Comparison of ENCODE assay signal across 9 mouse cellular contexts in genomic region chr1:191181469-191182259, GRCm38 (mm10). TPM values are rescaled to one million over a fixed set of nuclear protein-coding genes. Genes with fewer than 3 reads are reported as not detected.
DNase-seq lines count a peak whose midpoint lies in the region; ATAC-seq and TF ChIP-seq lines count a peak whose summit lies in the region.
"Had no signal": no experiment of that assay in that cellular context is flagged by ENCODE, and none has a peak within 500 bp of the region (broad histone marks: within the 10 kb centered on the region; RNA-seq: fewer than 3 reads in every experiment).

No protein-coding gene starts in this region.

- no peak for TF ChIP-seq CTCF in gastrocnemius, adult 2 months (IDR thresholded peaks at IDR 0.05)
- no peak for TF ChIP-seq CTCF in ES-Bruce4 (IDR thresholded peaks at IDR 0.05; ENCODE audit: low read depth, low read length)

- peak overlapping the region; percentile 13; the same call in 1 of the 2 replicates for H3K9ac ChIP-seq in ES-Bruce4 (ENCODE audit: low read depth, poor library complexity, severe bottlenecking)
- H3K9ac ChIP-seq in hindbrain, embryonic 15.5 days: no peak overlapping the region

- intact Hi-C loops in gastrocnemius, adult 2 months (cut with DNase I): loop anchor here (5.0 kb wide), 1 partner anchor 96 kb away; no protein-coding TSS in a partner anchor

- H3K4me3 ChIP-seq in gastrocnemius, adult 2 months: peak overlapping the region; percentile 97
- H3K4me3 ChIP-seq in ES-Bruce4 (ENCODE audit: low read depth, low read length): no peak overlapping the region
- no peak overlapping the region for H3K4me3 ChIP-seq in hindbrain, embryonic 15.5 days
- peak overlapping the region; percentile 75 for H3K4me3 ChIP-seq in midbrain, embryonic 10.5 days

- no peak for TF ChIP-seq EP300 in ES-Bruce4 (IDR thresholded peaks at IDR 0.05; ENCODE audit: insufficient read depth, low read depth, low read length)

- H3K36me3 ChIP-seq in ES-Bruce4 (ENCODE audit: control insufficient read depth, insufficient read depth, low read length, poor library complexity, severe bottlenecking): no peaks in the 10 kb centered on the region
- H3K36me3 ChIP-seq in hindbrain, embryonic 15.5 days: no peaks in the 10 kb centered on the region
- no peaks in the 10 kb centered on the region for H3K36me3 ChIP-seq in midbrain, embryonic 10.5 days

- WGBS in hindbrain, embryonic 15.5 days: 46% methylated on average over 12 of the region's 12 CpGs
- WGBS in midbrain, embryonic 10.5 days: 51% methylated on average over 12 of the region's 12 CpGs

- H3K9me3 ChIP-seq in ES-Bruce4 (replicated peaks; ENCODE audit: control insufficient read depth, insufficient read depth, low read length, poor library complexity, severe bottlenecking): no peaks in the 10 kb centered on the region
- H3K9me3 ChIP-seq in hindbrain, embryonic 15.5 days: no peaks in the 10 kb centered on the region
- H3K9me3 ChIP-seq in midbrain, embryonic 10.5 days (replicated peaks): no peaks in the 10 kb centered on the region

- no peak for TF ChIP-seq POLR2A in ES-Bruce4 (IDR thresholded peaks at IDR 0.05; ENCODE audit: insufficient read depth, low read length)

- DNase-seq in gastrocnemius, adult 2 months: no peak
- DNase-seq in gastrocnemius, postnatal 4 days (ENCODE audit: low spot score in 2 of 2): no peak
- no peak for DNase-seq in midbrain, embryonic 10.5 days (ENCODE audit: low spot score)
- DNase-seq in urinary bladder, adult 2 months (ENCODE audit: low spot score): no peak
- no peak for DNase-seq in embryo, embryonic 10.5 days (ENCODE audit: low spot score)

- H3K4me2 ChIP-seq in hindbrain, embryonic 15.5 days: peak overlapping the region; percentile 93; the same call in 1 of the 2 replicates

- peak overlapping the region; percentile 93 for H3K27ac ChIP-seq in gastrocnemius, adult 2 months
- H3K27ac ChIP-seq in ES-Bruce4 (ENCODE audit: insufficient read depth, low read length): no peak overlapping the region
- H3K27ac ChIP-seq in hindbrain, embryonic 15.5 days (replicated peaks): no peak overlapping the region
- H3K27ac ChIP-seq in midbrain, embryonic 10.5 days (replicated peaks): peak overlapping the region; percentile 84; the same call in 1 of the 2 replicates

- no peaks in the 10 kb centered on the region for H3K4me1 ChIP-seq in ES-Bruce4 (ENCODE audit: control insufficient read depth, insufficient read depth, low read length)
- H3K4me1 ChIP-seq in hindbrain, embryonic 15.5 days (replicated peaks): peaks cover 42% of the 10 kb centered on the region
- peaks cover 79% of the 10 kb centered on the region for H3K4me1 ChIP-seq in midbrain, embryonic 10.5 days

- ATAC-seq in hindbrain, embryonic 15.5 days (ENCODE audit: low FRiP score, low read depth): no peak
- no peak for ATAC-seq in granulocyte monocyte progenitor cell, adult 5-6 weeks (replicated peaks; ENCODE audit: poor library complexity, severe bottlenecking)

- peaks cover 4% of the 10 kb centered on the region for H3K27me3 ChIP-seq in ES-Bruce4 (ENCODE audit: control insufficient read depth, insufficient read depth, low read length, poor library complexity, severe bottlenecking)
- peaks cover 68% of the 10 kb centered on the region for H3K27me3 ChIP-seq in hindbrain, embryonic 15.5 days
- H3K27me3 ChIP-seq in midbrain, embryonic 10.5 days (ENCODE audit: low read depth, poor library complexity, severe bottlenecking): peaks cover 99% of the 10 kb centered on the region

RNA-seq across cellular contexts. Expression of gene Fam71a, which starts 17.0 kb away (rescaled TPM):
- not detected for total RNA-seq in gastrocnemius, adult 2 months (2021)
- total RNA-seq in gastrocnemius, postnatal 4 days (2021): not detected
- not detected in 2 replicates for polyA plus RNA-seq in ES-Bruce4 (2011; ENCODE audit: insufficient read depth, insufficient read length, low read depth, missing spikeins)
- polyA plus RNA-seq in hindbrain, embryonic 15.5 days (2015; fragmentation: Nextera tagmentation; extraction: Ambion mirVana): not detected in 2 replicates
- not detected in 2 replicates for polyA plus RNA-seq in midbrain, embryonic 10.5 days (2016; fragmentation: Nextera tagmentation; extraction: Ambion mirVana)
- polyA plus RNA-seq in urinary bladder, adult 2 months (2012; rRNA removed): not detected in 2 replicates
- total RNA-seq in granulocyte monocyte progenitor cell, adult 5-6 weeks (2014; fragmentation: Nextera tagmentation): not detected in 2 replicates
- 0.17 and 1.1 TPM in 2 replicates for total RNA-seq in granulocyte monocyte progenitor cell, adult 5-6 weeks (2017)
- total RNA-seq: layer of hippocampus, adult 8-10 months had no signal

RNA-seq across cellular contexts. Expression of gene Atf3, which starts 36.2 kb away (rescaled TPM):
- total RNA-seq in gastrocnemius, adult 2 months (2021): 1 to 10 TPM; 2.7 to 7.2 TPM
- total RNA-seq in gastrocnemius, postnatal 4 days (2021): 10 to 100 TPM in 1 of 2 experiments, 1 to 10 TPM in 1; 9.7 to 13.9 TPM
- polyA plus RNA-seq in ES-Bruce4 (2011; ENCODE audit: insufficient read depth, insufficient read length, low read depth, missing spikeins): 4.4 and 7.2 TPM in 2 replicates
- 0.73 and 1.8 TPM in 2 replicates for polyA plus RNA-seq in hindbrain, embryonic 15.5 days (2015; fragmentation: Nextera tagmentation; extraction: Ambion mirVana)
- polyA plus RNA-seq in midbrain, embryonic 10.5 days (2016; fragmentation: Nextera tagmentation; extraction: Ambion mirVana): 5.3 and 5.5 TPM in 2 replicates
- 4.6 and 9.8 TPM in 2 replicates for polyA plus RNA-seq in urinary bladder, adult 2 months (2012; rRNA removed)
- not detected in 2 replicates for total RNA-seq in granulocyte monocyte progenitor cell, adult 5-6 weeks (2014; fragmentation: Nextera tagmentation)
- total RNA-seq in granulocyte monocyte progenitor cell, adult 5-6 weeks (2017): 8.7 and 12.8 TPM in 2 replicates

Comparison
In these comparisons a context has a peak if more than half of its experiments do, and no peak if none do; other contexts are left out.
1. H3K27ac ChIP-seq: peak in gastrocnemius, adult 2 months (single experiment) and midbrain, embryonic 10.5 days (single experiment); none in ES-Bruce4 (single experiment) and hindbrain, embryonic 15.5 days (single experiment).
2. H3K4me3 ChIP-seq: peak in gastrocnemius, adult 2 months (single experiment) and midbrain, embryonic 10.5 days (single experiment); none in ES-Bruce4 (single experiment) and hindbrain, embryonic 15.5 days (single experiment).